Mouse (Mus musculus): ENCODE results near the gene Mob3b.

GRCm38 (mm10) chr4:34984377-34984776 lies 172.9 kb downstream of the Mob3b start:
- no peak for TF ChIP-seq POLR2A (IDR thresholded peaks at IDR 0.05; ENCODE audit: control insufficient read depth, extremely low read depth, insufficient read depth, low read length, poor library complexity)
- no peak for TF ChIP-seq CTCF (IDR thresholded peaks at IDR 0.05; ENCODE audit: borderline replicate concordance, control insufficient read depth, extremely low read depth, insufficient read depth, low read length, poor library complexity)
